Mouse (Mus musculus) hindbrain, embryonic 15.5 days (tissue): ENCODE measurements around the gene Ipo13. TPM values are rescaled to one million over a fixed set of nuclear protein-coding genes. Genes with fewer than 3 reads are reported as not detected.

Experiments used
- ATAC-seq: fragments of 200-750 bp; cut with Nextera tagmentation; 2 replicates; pipeline ENCODE4 v1.8.0; 2017; ENCODE audit warnings: low read depth, moderate number of reproducible peaks, moderate TSS enrichment; ENCODE audit not compliant: low FRiP score
- H3K27ac ChIP-seq: fragments of 300-500 bp; sonication (generic); replicated peaks from 2 replicates; pipeline ENCODE4 v1.5.1; 2015; ENCODE audit warnings: mild to moderate bottlenecking, inconsistent platforms
- H3K27me3 ChIP-seq: fragments of 300-500 bp; sonication (generic); 2 replicates; pipeline ENCODE4 v1.6.1; 2015; ENCODE audit warnings: control low read depth, inconsistent platforms
- H3K36me3 ChIP-seq: fragments of 300-500 bp; sonication (generic); 2 replicates; pipeline ENCODE4 v1.6.1; 2015; ENCODE audit warnings: control low read depth, inconsistent platforms
- H3K4me1 ChIP-seq: fragments of 300-500 bp; sonication (generic); replicated peaks from 2 replicates; pipeline ENCODE4 v1.6.1; 2015; ENCODE audit warnings: control low read depth, inconsistent platforms
- H3K4me2 ChIP-seq: fragments of 300-500 bp; sonication (generic); 2 replicates; pipeline ENCODE4 v1.6.1; 2015; ENCODE audit warnings: moderate library complexity, mild to moderate bottlenecking, inconsistent platforms
- H3K4me3 ChIP-seq: fragments of 300-500 bp; sonication (generic); 2 replicates; pipeline ENCODE4 v1.5.1; 2015; ENCODE audit warnings: mild to moderate bottlenecking, inconsistent platforms
- H3K9ac ChIP-seq: fragments of 300-500 bp; sonication (generic); 2 replicates; pipeline ENCODE4 v1.6.1; 2015; ENCODE audit warnings: inconsistent platforms
- H3K9me3 ChIP-seq: fragments of 300-500 bp; sonication (generic); 2 replicates; pipeline ENCODE4 v1.6.1; 2016; ENCODE audit warnings: control low read depth, inconsistent platforms
- WGBS: fragments of 180-500 bp; shearing (Covaris S2); methylation state at CpG from one replicate; pipeline ENCODE4 v1.1.7; 2015; 5-methylcytosine and 5-hydroxymethylcytosine counted together
- polyA plus RNA-seq: library from polyadenylated mRNA; unstranded; fragments of >200 nt; fragmentation: Nextera tagmentation; extraction: Ambion mirVana; gene quantifications from 2 replicates; pipeline ENCODE4 v1.2.1, GENCODE M21; 2015

Ipo13 gene
- polyA plus RNA-seq, 1 experiment from 2014 or later = 68.8 TPM

GRCm38 (mm10) chr4:117890750-117891149 lies 24.0 kb downstream of the Ipo13 start:
- WGBS = 70% methylated on average over 8 of the region's 8 CpGs
- Histone ChIP-seq H3K27me3 (no peaks in the 10 kb centered on the region), H3K27ac (no peak overlapping the region), H3K4me3 (peak overlapping the region; percentile 56), H3K36me3 (peaks cover 24% of the 10 kb centered on the region), H3K9me3 (no peaks in the 10 kb centered on the region), H3K4me1 (peaks cover 25% of the 10 kb centered on the region), H3K4me2 (peak overlapping the region; percentile 67), H3K9ac (no peak overlapping the region)
- no peak for ATAC-seq

DNA sequence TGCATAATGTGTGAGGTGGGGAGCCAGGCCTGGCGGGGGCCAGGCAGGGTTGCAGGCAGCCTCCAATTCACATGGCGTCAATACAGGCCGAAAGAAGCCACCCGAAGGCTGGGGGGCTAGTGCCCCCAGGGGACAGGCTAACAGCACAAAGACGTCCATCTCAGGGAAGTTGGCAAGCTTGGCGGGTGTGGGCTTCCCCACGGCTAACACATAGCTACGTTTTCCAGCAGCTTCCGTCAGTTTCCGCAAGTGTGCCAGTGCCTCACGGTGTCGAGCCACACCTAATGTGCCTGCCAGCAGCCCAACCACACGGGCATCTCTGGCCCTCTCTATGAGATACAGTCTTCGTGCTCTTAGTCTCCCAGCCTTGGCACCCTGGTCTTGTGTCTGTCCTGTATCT lies 24.8 kb downstream of the Ipo13 start:
- WGBS = 90% methylated on average over 14 of the region's 14 CpGs
- Histone ChIP-seq H3K4me2 (no peak overlapping the region), H3K36me3 (peaks cover 23% of the 10 kb centered on the region), H3K4me1 (peaks cover 32% of the 10 kb centered on the region), H3K27me3 (no peaks in the 10 kb centered on the region), H3K27ac (no peak overlapping the region), H3K4me3 (no peak overlapping the region), H3K9me3 (no peaks in the 10 kb centered on the region), H3K9ac (no peak overlapping the region)
- ATAC-seq = no peak

- Histone ChIP-seq H3K4me3 (no peak overlapping the region), H3K9me3 (no peaks in the 10 kb centered on the region), H3K4me2 (no peak overlapping the region), H3K9ac (no peak overlapping the region), H3K36me3 (peaks cover 20% of the 10 kb centered on the region), H3K27me3 (no peaks in the 10 kb centered on the region), H3K4me1 (peaks cover 35% of the 10 kb centered on the region), H3K27ac (no peak overlapping the region)
- WGBS = 95% methylated on average over 15 of the region's 15 CpGs
- ATAC-seq = no peak
Observed at GRCm38 (mm10) chr4:117889471-117889870, 25.3 kb downstream of the Ipo13 start.

- peak overlapping the region; percentile 98 for H3K4me3 ChIP-seq
Observed at GRCm38 (mm10) chr4:117887920-117888319, 26.9 kb downstream of the Ipo13 start.

GRCm38 (mm10) chr4:117887133-117887532 lies 27.7 kb downstream of the Ipo13 start, which contains the start of gene Atp6v0b:
TSS of gene Atp6v0b (minus strand) at chr4:117887333.
- H3K27me3 ChIP-seq = no peaks in the 10 kb centered on the region
- WGBS = under 1% methylated on average over 37 of the region's 37 CpGs
- H3K4me2 ChIP-seq = peak within 1 kb of the TSS; percentile 83
- peak within 1 kb of the TSS; percentile 93 for H3K9ac ChIP-seq
- H3K4me3 ChIP-seq = peak within 1 kb of the TSS; percentile 98
- peaks cover 18% of the 10 kb centered on the region for H3K36me3 ChIP-seq
- peaks cover 51% of the 10 kb centered on the region for H3K4me1 ChIP-seq
- peak; percentile 86 for ATAC-seq
- no peaks in the 10 kb centered on the region for H3K9me3 ChIP-seq
- H3K27ac ChIP-seq = peak within 1 kb of the TSS; percentile 64

More at GRCm38 (mm10) chr4:117887920-117888319, 26.9 kb downstream of the Ipo13 start:
- Histone ChIP-seq H3K9ac (peak overlapping the region; percentile 61; the same call in 1 of the 2 replicates), H3K9me3 (no peaks in the 10 kb centered on the region), H3K4me1 (peaks cover 46% of the 10 kb centered on the region), H3K4me2 (peak overlapping the region; percentile 83), H3K36me3 (peaks cover 18% of the 10 kb centered on the region), H3K27me3 (no peaks in the 10 kb centered on the region), H3K27ac (no peak overlapping the region)
- no peak for ATAC-seq
- 75% methylated on average over 2 of the region's 2 CpGs for WGBS

GRCm38 (mm10) chr4:117886644-117887043 lies 28.2 kb downstream of the Ipo13 start:
- peaks cover 18% of the 10 kb centered on the region for H3K36me3 ChIP-seq
- 2% methylated on average over 24 of the region's 24 CpGs for WGBS
- H3K9ac ChIP-seq = peak overlapping the region; percentile 93
- peaks cover 53% of the 10 kb centered on the region for H3K4me1 ChIP-seq
- no peaks in the 10 kb centered on the region for H3K27me3 ChIP-seq
- peak overlapping the region; percentile 64 for H3K27ac ChIP-seq
- H3K4me3 ChIP-seq = peak overlapping the region; percentile 98
- no peak for ATAC-seq
- H3K9me3 ChIP-seq = no peaks in the 10 kb centered on the region
- peak overlapping the region; percentile 83 for H3K4me2 ChIP-seq

DNA sequence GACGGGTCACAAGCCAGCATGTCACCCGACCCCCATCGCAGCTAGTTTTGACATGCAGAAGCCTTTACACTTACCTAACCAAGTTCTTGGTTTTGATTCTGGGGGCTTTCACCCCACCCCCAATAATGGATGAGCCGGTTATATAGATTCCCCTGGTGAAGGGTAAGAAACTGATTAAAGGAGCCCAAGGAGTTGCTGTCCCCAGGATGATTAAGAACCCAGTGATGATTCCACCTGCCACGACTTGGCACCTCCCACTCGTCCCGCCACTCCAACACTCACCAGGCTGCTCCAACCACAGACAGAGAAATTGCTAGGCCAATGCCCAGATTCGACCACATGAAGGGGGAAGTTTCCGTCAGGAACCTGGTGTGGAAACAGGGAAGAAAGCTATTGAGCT lies 28.8 kb downstream of the Ipo13 start:
- Histone ChIP-seq H3K9me3 (no peaks in the 10 kb centered on the region), H3K27me3 (no peaks in the 10 kb centered on the region), H3K9ac (peak overlapping the region; percentile 93; the same call in 1 of the 2 replicates), H3K4me3 (peak overlapping the region; percentile 98), H3K4me1 (peaks cover 55% of the 10 kb centered on the region), H3K36me3 (peaks cover 21% of the 10 kb centered on the region), H3K27ac (no peak overlapping the region), H3K4me2 (peak overlapping the region; percentile 83)
- WGBS = 87% methylated on average over 9 of the region's 9 CpGs
- no peak for ATAC-seq

DNA sequence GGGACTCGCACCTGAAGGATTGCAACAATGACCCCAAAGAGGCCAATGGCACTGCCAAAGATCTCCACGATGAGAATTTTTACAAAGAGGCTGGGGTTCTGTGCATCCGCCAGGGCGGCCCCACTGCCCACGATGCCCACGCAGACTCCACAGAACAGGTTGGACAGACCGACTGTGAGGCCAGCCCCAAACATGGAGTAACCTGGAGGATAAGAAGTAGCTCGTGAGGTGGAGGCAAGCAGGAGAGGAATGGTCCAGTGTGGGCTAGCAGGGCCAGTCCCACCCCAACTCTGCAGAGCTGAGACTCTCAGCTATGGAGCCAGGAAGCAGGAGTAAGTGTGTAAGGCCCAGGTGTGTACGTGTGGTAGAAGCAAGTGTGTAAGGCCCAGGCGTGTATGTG lies 29.7 kb downstream of the Ipo13 start:
- WGBS = 95% methylated on average over 10 of the region's 10 CpGs
- no peak overlapping the region; the same call in 1 of the 2 replicates for H3K4me3 ChIP-seq
- H3K9ac ChIP-seq = no peak overlapping the region
- H3K9me3 ChIP-seq = no peaks in the 10 kb centered on the region
- H3K4me1 ChIP-seq = peaks cover 59% of the 10 kb centered on the region
- H3K27me3 ChIP-seq = no peaks in the 10 kb centered on the region
- no peak for ATAC-seq
- H3K27ac ChIP-seq = no peak overlapping the region
- no peak overlapping the region for H3K4me2 ChIP-seq
- peaks cover 22% of the 10 kb centered on the region for H3K36me3 ChIP-seq

GRCm38 (mm10) chr4:117884146-117884545 lies 30.7 kb downstream of the Ipo13 start:
- Histone ChIP-seq H3K4me3 (peak overlapping the region; percentile 81), H3K9me3 (no peaks in the 10 kb centered on the region), H3K4me2 (peak overlapping the region; percentile 94), H3K9ac (peak overlapping the region; percentile 94), H3K4me1 (peaks cover 66% of the 10 kb centered on the region), H3K36me3 (peaks cover 21% of the 10 kb centered on the region), H3K27ac (0 out of 2 replicates have a peak overlapping the region, but pooled peaks have one; percentile 89), H3K27me3 (no peaks in the 10 kb centered on the region)
- no peak for ATAC-seq
- 95% methylated on average over 1 of the region's 1 CpGs for WGBS

- Histone ChIP-seq H3K9me3 (no peaks in the 10 kb centered on the region), H3K4me1 (peaks cover 66% of the 10 kb centered on the region), H3K27ac (peak within 1 kb of the TSS; percentile 89), H3K4me2 (peak within 1 kb of the TSS; percentile 94), H3K36me3 (peaks cover 18% of the 10 kb centered on the region), H3K27me3 (no peaks in the 10 kb centered on the region), H3K4me3 (peak within 1 kb of the TSS; percentile 81), H3K9ac (peak within 1 kb of the TSS; percentile 94)
- 2% methylated on average over 77 of the region's 103 CpGs for WGBS
- ATAC-seq = peak; percentile 47
Observed at GRCm38 (mm10) chr4:117882701-117883691, 31.8 kb downstream of the Ipo13 start, which contains the start of gene B4galt2. TSS of gene B4galt2 (minus strand) at chr4:117883487.

- H3K4me3 ChIP-seq = no peak overlapping the region
- H3K9ac ChIP-seq = no peak overlapping the region
- H3K9me3 ChIP-seq = no peaks in the 10 kb centered on the region
- H3K4me1 ChIP-seq = peaks cover 36% of the 10 kb centered on the region
- no peaks in the 10 kb centered on the region for H3K27me3 ChIP-seq
- ATAC-seq = no peak
- 76% methylated on average over 5 of the region's 5 CpGs for WGBS
- H3K27ac ChIP-seq = no peak overlapping the region
- H3K4me2 ChIP-seq = no peak overlapping the region
- H3K36me3 ChIP-seq = peaks cover 32% of the 10 kb centered on the region
Observed at GRCm38 (mm10) chr4:117878703-117879102, 36.1 kb downstream of the Ipo13 start.

GRCm38 (mm10) chr4:117878301-117878700 lies 36.5 kb downstream of the Ipo13 start:
- no peak overlapping the region for H3K4me2 ChIP-seq
- WGBS = 54% methylated on average over 10 of the region's 10 CpGs
- H3K4me1 ChIP-seq = peaks cover 33% of the 10 kb centered on the region
- no peak overlapping the region for H3K27ac ChIP-seq
- no peak overlapping the region for H3K4me3 ChIP-seq
- H3K9ac ChIP-seq = no peak overlapping the region
- no peaks in the 10 kb centered on the region for H3K9me3 ChIP-seq
- no peaks in the 10 kb centered on the region for H3K27me3 ChIP-seq
- ATAC-seq = no peak
- H3K36me3 ChIP-seq = peaks cover 36% of the 10 kb centered on the region
